Mouse (Mus musculus): ENCODE results near the gene Plscr3.

The Plscr3 gene

DNA sequence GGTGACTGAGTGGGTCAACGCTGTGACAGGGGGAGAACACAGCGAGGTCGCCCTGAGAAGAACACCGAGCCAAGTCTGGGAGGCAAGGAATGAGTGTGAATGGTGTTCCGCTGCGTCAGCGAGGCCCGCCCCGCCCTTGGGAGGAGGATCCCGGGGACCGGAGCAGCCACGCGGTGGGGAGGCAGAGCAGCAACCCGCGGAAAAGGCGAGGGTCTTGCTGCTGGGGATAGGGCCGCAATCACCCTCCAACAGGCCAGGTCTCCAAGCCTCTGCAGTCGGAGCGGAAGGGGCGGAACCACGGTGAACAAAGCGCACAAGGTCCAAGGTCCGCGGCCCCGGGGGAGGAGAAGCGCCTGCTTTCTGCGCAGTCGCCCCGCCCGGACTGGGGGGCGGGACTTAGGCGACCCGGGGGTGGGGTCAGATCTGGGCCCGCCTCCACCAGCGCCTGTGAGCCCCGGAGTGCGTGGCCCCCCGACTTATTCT, at the start of gene Plscr3:
TSS of gene Plscr3 (plus strand) at position 179 of the 483 bp plus-strand sequence.
- DNase-seq (ENCODE audit: low spot score), result peak; percentile 95

- DNase-seq (ENCODE audit: low spot score), result no peak
Observed at GRCm38 (mm10) chr11:69797924-69798323, 48.3 kb upstream of the Plscr3 start.

DNA sequence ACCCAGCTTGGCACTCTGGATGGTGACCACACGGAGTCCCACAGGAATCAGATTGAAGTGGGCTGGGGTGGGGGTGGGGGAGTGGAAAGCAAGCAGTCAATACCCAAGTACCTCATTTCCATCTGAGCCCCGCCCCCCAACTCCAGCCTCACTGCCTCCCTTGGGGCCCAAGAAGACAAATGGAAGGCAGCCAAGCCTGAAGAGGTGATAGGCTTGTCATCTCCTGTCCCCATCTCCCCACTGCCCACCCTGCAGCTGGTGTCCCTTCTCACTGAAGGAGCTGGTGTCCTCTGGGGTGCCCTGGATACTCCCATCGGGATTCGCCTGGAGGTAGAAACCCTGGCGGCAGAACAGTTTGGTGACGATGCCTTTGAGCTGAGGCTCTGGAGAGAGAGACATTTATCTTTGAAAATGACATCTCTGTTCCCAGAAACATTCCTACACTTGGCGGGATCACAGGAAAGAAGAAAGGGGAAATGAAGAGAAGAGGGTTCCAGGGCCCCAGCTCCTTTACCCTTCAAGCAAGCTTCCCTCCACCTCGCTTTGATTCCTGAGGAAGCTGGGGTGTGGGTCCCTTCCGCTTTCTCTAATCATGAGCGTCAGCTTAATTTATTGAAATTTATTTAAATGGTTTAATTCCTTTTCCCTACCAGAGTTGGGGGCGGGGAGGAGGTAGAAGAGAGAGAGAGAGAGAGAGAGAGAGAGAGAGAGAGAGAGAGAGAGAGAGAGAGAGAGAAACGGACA, 46.6 kb upstream of the Plscr3 start:
- DNase-seq (ENCODE audit: low spot score), result peak; percentile 67

- DNase-seq (ENCODE audit: low spot score), result no peak
Observed at GRCm38 (mm10) chr11:69800138-69800391, 46.1 kb upstream of the Plscr3 start.

DNA sequence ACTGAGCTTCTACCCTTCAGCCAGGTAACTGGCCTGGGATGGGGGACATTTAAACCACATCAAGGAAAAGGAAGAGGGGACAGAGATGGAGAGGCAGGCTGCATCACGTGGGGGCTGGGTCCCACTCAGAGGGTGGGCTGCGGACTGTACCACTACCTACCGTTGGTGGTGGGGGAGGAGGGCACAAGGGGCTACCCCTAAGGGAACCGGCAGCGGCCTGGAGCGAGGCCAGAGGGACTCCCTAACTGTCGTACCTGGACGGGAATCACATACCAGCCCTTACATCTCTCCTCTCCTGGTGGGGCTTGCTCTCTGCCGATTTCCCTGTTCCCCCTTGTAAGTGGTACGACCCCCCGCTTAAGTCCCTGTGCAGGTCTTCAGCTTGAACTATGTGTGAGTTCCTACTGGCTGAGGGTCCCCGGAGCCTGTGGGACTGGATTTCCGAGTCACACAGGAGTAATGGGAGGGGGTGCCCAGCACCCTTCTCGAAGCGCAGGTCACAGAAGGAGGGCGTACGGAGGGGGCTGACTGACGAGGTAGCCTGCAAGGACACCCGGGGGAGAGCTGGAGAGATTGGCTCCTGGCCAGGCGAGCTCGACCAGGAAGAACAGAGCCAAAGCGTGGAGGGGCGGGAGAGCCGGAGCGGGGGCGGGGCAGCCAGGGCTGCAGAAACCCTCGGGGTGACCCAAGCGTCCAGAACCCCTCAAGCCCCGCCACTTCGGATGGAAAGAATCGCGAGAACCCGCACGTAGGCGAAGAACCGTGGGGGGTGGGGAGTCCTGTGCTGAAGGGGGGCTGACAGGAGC, 45.6 kb upstream of the Plscr3 start:
- peak; percentile 84 for DNase-seq (ENCODE audit: low spot score)

GRCm38 (mm10) chr11:69801379-69801977, 44.7 kb upstream of the Plscr3 start, which contains the start of gene Fgf11:
Gene Fgf11 (minus strand): TSS chr11:69801857.
- no peak for DNase-seq (ENCODE audit: low spot score)

DNA sequence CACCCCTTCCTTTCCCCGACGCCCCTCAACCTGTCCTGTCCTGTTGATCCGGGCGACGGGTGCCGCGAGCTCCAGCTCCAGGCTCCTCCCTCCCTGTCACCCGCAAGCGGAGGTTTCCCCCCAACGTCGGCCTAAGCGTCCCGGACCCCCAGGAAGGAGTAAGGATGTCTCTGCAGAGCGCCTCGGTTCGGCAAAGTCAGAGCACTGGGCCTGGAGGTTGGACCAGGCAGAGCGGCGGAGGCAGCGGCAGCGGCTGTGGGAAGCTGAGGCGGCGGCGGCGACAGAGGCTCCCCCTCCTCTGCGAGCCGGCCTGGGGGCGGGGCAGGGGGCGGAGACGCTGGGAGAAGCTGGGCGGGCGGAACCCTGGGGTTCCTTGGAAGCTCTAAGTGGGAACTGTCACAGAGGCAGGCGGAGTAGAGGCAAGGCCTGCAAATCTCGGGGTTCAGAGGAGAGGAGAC, 43.5 kb upstream of the Plscr3 start:
- DNase-seq (ENCODE audit: low spot score), result peak; percentile 77

- no peak for DNase-seq (ENCODE audit: low spot score)
Observed at GRCm38 (mm10) chr11:69803328-69803727, 42.8 kb upstream of the Plscr3 start.

DNA sequence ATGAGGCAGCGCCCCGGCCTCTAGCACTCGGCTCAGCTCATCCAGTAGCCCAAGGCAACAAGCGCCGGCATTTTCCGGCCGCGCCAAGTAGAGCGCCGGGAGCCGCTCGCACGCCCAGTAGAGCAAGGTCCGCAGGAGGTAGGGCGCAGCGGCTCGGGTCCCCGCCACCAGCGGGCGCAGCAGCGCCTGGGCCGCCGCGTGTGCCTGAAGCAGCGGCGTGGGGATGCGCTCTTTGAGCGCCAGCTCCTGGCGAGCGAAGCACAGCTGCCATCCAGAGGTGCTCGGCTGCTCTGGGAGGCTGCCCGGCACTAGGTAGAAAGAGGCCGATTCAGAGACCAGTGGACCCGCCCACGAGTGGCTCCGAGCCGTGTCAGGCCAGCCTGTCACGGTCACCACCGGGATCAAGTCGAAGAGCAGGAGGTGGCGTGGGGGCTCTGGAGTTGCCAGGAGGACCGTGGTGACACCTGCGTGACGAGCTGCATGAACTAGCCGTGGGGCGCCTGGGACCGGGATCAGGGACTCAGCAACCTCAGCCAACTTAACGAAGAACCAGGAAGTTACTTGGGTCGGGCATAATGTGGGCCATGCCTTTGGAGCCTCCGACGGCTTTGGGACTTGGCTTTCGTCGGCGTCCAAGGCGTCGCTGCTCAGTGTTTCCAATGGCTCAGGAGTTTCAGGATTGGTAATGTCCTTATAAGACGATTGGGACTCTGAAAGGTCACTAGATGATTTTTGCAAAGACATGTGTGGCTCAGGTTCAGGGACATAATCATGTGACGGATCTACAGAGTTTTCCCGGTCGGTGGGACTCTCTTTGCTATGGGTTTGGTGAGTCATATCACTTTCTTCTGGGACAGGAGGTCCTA, 42.2 kb upstream of the Plscr3 start:
- DNase-seq (ENCODE audit: low spot score), result peak; percentile 80

DNA sequence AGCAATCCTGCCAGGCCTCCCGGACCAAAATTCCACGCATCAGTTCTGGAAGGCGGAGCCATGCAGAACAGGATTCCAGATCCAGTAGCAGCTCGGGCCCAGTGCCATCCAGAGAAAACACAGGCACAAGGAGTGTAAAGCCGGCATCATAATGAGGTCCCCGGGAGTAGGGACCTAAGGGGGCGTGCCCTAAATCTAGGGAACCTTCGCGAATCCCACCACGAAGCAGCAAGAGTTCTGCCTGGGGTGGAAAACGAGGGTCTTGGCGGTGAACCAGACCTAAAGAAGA, 41.6 kb upstream of the Plscr3 start:
- no peak for DNase-seq (ENCODE audit: low spot score)

- DNase-seq (ENCODE audit: low spot score), result no peak
Observed at GRCm38 (mm10) chr11:69804972-69805909, 40.9 kb upstream of the Plscr3 start, which contains the start of gene Tmem102. Gene Tmem102 (minus strand): TSS chr11:69805624.

DNA sequence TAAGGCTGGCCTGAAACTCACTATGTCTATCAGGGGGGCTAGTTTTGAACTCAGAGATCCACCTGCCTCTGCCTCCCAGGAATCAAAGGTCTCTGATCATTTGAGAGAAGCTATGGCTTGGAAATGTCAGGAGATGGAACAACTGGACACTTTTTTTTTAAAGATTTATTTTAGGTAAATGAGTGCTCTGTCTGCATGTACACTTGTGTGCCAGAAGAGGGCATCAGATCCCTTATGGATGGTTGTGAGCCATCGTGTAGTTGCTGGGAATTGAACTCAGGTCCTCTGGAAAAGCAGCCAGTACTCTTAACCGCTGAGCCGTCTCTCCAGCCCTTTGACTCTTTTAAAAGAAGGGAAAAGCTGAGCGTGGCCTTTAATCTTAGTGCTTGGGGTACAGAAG, 39.8 kb upstream of the Plscr3 start:
- no peak for DNase-seq (ENCODE audit: low spot score)

DNA sequence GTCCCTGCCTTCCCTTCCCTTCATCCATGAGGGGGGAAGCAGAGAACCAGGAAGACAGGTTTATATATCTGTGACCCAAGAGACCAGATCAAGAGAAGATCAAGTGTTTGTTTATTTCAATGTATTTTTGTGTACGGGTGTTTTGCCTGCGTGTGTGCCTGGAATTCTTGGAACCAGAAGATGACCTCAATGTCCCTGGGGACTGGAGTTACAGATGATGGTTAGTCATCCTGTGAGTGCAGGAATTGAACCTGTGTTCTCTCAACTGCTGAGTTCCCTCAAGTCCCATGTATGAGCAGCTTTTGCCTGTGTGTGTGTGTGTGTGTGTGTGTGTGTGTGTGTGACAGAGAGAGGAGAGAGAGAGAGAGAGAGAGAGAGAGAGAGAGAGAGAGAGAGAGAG, 38.5 kb upstream of the Plscr3 start:
- no peak for DNase-seq (ENCODE audit: low spot score)

- no peak for DNase-seq (ENCODE audit: low spot score)
Observed at GRCm38 (mm10) chr11:69810280-69810679, 35.9 kb upstream of the Plscr3 start.

DNA sequence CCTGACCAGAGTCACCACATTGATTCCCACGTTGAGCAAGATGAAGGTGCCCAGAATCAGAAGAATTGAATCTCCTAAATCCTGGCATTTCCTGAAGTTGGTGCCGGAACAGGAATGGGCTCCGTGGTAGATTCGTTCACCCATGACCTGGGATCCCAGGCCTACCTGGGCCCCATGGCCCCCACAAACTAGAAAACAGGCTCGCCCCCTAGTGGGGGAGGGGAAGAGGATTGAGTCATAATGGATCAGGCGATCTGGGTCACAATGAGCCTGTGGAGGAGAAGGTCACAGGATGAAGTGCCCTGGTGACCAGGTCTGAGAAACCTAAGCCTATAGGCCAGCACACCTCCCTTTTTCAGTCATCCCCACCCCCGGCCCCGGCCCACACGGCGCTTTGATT, 31.0 kb upstream of the Plscr3 start, which contains the start of gene Gm39566:
TSS of gene Gm39566 (minus strand) at position 144 of the 400 bp plus-strand sequence.
- DNase-seq (ENCODE audit: low spot score), result no peak

- no peak for DNase-seq (ENCODE audit: low spot score)
Observed at GRCm38 (mm10) chr11:69816520-69816919, 29.7 kb upstream of the Plscr3 start.

DNA sequence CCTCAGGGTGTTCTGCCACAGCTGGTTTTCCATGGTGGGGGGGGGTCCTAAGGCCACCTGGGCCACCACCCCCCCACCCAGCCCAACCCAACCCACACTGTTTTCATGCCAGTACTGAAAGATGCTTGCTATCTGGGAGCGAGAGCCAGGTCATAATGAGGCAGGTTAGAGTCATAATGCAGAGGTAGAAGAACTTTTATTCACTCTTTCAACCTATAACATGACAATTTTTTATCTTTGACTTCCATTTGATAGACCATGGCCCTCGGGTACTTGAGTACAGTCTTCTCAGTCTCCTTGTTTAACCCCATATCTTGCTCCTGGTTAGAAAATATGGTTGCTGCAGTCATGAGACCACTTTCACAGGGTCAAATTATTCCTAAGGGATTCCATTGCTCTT, 27.8 kb upstream of the Plscr3 start, which contains the start of gene Spem2:
TSS of gene Spem2 (minus strand) at position 101 of the 400 bp plus-strand sequence.
- DNase-seq (ENCODE audit: low spot score), result no peak

DNA sequence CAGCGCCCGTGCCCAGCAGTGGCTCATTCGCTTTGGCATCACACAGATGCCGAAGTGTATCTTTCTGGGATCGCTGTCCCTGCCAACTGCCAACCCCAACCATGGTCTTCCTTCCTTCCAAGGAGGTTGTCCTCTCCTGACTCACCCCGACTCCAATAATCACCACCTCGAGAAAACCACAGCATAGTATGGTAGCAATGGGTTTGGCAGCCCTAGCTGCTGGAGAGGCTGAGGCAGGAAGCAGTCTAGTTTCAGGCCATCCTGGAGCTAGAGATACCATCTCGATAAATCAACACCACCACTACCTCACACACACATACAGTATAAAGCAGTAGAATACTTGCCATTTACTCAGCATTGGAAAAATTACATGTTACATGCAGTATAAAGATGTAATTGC, 27.3 kb upstream of the Plscr3 start:
- DNase-seq (ENCODE audit: low spot score), result no peak

- DNase-seq (ENCODE audit: low spot score), result no peak
Observed at GRCm38 (mm10) chr11:69822080-69822479, 24.1 kb upstream of the Plscr3 start, which contains the start of gene Spem1. Gene Spem1 (minus strand): TSS chr11:69822180.

DNA sequence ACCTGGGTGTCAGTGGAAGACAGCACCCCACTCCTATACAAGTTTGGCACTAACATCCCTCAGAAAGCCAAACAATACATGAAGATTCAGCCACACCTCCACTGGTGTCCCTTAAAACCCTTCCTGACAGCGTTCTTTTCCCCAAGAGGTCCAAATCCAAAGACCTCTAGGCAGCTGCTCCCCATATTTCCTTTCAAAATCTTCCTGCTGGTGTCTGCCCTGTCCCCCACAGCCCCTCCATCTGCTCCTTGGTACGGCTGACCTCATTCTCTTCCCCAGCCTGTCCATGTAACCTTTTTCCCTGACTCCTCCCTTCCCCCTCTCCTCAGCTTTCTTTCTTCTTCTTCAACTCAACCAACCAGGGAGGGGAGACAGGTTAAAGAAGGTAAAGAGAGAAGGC, 22.7 kb upstream of the Plscr3 start:
- DNase-seq (ENCODE audit: low spot score), result no peak

DNA sequence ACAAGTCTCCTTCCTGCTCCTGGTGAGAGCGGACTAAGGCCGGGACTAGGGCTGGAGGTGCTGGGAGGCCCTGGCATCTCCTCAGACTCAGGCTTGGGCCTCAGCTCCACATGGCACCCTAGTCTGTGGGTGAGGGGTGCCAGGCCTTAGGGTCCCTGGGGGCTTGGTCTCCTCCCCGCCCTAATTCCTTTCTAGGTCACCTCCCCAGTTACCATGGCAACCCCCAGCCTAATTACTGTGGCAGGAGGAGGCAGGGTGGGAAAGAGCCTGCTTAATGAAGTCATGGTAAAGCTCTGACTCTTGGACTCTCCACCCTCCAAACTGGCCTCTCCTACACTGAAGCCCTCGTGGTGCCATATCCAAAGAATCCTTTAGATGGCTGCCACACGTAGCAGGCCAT, 17.3 kb upstream of the Plscr3 start:
- peak; percentile 70 for DNase-seq (ENCODE audit: low spot score)
